Mouse (Mus musculus): ENCODE measurements at regions not wholly inside any gene's neighbourhood (a gene's known extent, or its start where the extent isn't known, plus 50 kb on each side); places are given as distances from the start of the nearest gene placed in this dataset.
"Not testable (repeated sequence)": the region's sequence is repeated elsewhere in the genome, so short reads cannot be mapped to it uniquely, and the experiment has no call there.

DNA sequence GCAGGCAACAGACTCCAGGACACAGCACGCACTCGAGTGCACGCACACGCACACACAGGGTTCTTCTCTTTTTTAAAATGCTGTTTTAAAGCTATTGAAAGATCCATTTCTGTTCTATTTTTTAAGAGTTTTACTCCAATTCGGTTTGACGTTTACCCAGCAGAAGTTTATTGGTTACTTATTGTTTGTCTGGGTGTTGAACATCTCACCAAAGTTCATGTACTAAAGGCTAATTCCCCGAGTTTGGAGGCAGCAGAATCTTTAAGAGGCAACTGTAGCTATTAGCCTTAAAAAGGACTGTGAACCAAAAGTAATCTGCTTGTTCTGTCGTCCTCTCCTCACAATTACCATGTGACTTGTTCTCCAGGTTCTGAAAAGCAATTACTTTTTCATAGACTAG lies 263.0 kb upstream of the Nfia start:
- no peak for DNase-seq (ENCODE audit: low spot score)

DNA sequence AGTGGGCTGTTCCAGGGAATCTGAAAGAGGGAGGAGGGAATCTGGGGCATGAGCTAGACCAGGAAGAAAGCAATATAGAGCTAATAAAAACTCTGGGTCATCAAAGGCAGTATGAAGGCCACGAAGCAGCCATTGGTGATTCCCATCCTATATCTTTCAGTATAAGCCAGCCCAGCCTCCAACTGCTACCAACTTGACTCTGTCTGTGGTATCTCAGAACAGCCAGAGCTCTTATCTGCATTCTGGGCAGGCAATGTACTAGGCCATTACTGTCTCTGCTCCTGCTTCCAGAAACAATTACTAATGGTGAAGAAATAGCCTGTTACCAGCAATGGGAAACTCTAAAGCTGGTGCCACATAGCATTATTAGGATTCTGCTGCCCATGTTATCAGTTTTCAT lies 266.8 kb upstream of the Nfia start:
- no peak for DNase-seq (ENCODE audit: low spot score)

DNA sequence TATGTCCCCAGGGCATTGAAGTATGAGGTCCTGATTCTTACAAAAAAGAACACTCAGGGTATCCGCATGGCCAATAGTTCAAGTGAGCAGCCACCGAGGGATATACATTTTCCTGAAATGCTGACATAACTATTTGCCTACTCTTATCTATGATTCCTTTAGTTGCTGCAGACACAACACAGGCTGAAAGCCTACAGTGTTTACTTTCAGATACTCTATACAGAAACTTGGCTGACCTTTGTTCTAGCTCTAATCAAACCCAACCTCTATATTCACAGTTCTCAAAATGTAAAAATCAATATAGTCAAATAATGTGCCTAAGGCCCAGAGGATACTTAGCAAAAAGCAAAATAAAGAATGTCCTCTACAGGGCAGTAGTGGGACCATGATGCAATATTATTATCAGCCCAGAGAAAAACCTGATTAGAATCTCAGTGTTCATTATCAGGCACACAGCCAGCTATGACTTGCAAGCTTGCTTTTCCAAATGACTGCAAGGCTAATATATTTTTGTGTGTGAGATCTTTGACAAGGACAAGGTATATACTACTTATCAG lies 281.2 kb upstream of the Nfia start:
- DNase-seq (ENCODE audit: low spot score), result no peak

DNA sequence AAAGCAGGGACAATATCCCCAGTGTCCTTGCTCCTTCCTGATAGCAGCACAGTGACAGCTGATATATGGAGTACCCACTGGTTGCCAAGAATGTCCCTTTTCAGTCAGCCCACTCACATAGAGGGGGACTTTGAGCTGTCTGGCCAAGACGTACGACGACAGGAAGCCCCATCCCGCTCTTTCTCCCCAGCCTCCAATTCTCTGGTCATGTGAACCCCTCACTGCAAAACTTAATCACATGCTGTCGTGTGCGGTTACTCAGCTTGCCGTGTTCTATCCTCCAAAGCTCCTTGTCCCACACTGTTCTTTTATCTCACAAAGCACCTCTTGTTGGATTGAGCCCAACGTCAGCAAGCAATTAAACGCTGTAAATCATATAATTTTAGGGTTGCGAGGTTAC lies 286.2 kb upstream of the Nfia start:
- DNase-seq (ENCODE audit: low spot score), result no peak

DNA sequence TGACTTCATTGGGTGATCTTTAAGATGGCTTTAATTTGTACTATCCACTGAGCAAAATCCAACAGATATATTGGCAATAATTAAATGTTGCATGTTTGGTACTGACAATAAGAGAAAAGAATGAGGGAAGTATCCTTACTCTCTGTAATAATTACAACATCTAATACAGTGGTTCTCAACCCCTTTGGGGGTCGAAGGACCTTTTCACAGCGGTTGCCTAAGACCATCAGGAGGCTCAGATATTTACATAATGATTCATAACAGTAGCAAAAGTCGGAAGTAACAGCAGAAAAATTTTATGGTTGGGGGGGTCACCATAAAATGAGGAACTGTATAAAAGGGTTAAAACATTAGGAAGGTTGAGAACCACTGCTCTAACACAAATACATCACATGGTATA lies 287.3 kb upstream of the Nfia start:
- DNase-seq (ENCODE audit: low spot score), result no peak

DNA sequence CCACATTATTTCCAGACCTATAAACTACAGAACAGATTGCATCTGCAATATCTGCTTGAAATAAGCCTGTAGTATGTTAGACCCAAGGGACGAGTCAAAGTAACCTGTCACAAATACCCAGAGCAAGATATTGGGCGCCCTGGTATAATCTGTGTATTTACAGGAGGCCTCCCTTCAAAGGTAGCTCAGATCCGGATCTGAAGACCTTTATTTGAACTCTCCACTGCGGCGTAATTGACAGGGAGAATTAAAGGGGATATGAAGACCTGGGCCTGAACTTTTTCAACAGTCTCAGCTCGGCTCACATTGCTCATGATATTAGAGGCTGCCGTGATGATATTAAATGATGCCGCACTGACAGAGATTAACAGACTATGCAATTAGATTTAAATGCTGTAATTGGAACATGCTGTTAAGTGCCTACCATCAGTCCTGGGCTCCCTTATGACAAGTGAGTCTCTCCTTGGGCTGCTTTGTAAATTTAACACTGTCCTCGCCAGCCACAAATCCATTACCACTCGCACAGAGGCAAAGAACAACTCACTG lies 289.8 kb upstream of the Nfia start:
- no peak for DNase-seq (ENCODE audit: low spot score)

DNA sequence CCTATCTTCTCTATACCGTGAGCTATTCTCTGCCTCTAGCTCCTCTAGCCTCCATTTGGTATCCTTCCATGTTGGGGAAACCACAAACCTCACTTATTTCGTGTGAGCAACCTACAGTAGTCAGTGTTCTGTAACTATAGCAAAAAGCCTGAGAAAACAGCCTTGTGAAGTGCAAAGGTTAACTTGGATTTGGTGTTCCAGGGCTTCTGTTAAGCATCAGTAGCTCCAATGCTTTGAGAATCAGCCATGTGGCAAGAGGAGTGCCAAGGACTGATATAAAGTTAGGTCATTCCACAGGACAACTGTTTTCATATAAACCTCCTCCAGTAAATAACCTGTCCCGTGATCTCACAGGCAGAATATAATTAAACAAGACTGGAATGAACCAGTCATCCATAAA lies 290.7 kb upstream of the Nfia start:
- no peak for DNase-seq (ENCODE audit: low spot score)

DNA sequence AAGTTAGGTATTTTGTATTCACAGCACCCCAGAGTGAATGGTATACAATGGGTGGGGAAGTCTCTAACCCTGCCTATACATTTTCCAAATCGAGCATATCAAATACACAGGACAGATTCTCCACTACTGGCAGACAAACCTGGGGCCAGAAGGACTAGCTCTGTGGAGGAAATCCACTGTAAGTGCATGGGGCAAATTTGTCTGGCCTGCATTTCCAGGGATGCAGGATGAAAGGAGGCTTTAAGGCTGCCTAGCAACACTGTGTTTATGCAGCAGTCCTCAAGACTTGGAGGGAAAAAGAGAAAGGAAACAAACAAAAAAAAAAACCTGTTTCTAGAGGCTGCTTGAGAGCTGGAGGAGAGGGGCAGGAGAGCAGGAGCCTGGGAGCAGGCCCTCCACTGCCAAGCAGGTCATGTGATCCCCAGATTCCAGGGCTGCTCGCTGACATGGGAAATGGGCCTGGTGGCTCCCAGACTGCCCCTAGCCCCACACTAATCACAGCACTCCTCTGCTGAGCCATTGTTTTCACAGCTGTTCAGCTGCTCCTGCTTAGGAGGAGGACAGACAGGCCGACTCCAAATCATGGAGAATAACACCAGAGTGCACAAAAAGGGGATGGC lies 293.7 kb upstream of the Gm10192 start:
- DNase-seq (ENCODE audit: low spot score), result peak; percentile 48

DNA sequence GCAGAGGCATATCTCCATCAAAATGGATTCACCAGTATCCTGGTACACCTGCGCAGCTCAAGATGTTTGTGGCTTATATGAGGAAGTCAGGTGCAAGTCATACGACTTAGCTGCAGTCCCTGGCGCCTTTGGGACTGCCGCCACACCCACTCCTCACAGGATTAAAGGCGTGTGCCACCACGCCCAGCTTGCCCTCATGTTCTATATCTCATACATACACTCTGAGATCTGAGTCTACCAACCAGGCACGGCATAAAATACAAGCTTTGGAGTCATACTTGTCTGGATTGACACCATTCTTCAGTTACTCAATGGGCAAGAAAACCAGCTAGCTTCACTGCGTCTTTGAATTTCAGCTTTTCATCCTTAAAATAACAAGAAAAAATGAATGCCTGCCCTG lies 290.5 kb upstream of the Gm10192 start:
- DNase-seq (ENCODE audit: low spot score), result not testable (repeated sequence)

DNA sequence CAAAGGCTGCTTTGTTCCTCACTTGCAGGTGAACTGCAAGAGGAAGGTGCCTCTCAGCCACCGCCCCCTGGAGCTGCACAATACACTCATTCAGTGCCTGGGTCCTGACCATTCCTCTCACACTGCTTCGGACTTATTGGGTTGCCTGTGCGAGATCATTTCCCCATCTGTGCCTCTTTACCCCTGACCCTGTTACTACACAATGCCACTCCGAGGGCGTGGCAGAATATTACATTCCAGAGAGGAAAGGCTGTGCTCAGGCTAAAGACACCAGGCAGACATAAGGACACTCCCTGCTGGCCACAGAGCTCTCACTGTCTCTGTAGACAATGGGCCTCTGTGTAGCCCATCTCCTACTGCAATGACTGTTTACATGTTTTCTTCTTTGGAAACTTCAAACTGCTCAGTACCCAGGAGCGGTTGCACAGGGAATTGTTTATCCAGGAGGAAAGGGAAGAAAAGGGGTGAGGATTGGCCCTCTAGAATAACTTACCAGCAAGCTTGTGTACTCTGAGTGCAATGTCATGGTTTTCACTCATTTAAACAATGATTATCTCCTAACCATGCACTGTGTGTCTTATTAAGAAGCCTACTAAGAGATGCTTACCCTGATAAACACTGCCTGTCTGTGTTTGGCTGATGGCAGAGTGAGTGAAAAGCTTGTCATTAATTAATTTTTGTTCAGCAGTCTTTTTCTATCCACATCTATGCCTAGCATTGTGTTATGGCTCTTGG lies 283.1 kb upstream of the Gm10192 start:
- peak; percentile 1 for DNase-seq (ENCODE audit: low spot score)

DNA sequence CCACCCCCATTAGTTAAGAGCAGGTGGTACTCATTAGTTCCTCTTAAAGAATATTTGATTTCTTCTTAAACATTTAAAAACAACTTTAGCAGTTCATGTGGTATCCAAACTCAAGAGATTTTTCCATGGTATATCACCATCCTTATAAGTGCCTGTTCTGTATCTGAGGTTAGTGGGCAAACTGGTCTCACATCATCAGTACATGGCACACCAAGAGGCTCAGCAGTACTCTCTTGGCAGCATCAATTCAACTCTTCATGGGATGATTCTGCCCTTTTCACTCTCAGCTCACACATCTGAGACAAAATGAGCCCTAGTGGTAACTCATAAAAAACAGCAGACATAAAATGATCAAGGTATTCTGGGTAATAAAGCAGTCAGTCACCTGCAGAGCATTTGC lies 282.6 kb upstream of the Gm10192 start:
- no peak for DNase-seq (ENCODE audit: low spot score)

DNA sequence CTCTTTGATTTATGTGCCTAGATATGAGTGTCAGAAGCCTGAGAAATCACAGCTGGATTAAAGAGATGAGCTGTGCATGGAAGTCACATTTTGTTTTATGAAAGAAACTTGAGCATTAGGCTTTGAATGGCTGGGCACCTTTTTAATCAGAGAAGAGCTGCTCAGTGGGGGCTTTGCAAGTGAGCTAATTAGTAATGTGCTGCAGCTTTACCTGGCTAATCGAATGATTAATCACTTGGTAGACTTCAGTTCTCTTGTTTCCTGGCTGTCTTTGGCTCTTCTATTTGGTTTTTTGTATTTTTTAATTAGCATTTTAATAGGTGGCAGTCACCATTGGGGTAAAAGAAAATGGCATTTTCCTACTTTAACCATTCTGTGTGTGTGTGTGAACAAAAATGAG lies 278.2 kb upstream of the Gm10192 start:
- DNase-seq (ENCODE audit: low spot score), result no peak

DNA sequence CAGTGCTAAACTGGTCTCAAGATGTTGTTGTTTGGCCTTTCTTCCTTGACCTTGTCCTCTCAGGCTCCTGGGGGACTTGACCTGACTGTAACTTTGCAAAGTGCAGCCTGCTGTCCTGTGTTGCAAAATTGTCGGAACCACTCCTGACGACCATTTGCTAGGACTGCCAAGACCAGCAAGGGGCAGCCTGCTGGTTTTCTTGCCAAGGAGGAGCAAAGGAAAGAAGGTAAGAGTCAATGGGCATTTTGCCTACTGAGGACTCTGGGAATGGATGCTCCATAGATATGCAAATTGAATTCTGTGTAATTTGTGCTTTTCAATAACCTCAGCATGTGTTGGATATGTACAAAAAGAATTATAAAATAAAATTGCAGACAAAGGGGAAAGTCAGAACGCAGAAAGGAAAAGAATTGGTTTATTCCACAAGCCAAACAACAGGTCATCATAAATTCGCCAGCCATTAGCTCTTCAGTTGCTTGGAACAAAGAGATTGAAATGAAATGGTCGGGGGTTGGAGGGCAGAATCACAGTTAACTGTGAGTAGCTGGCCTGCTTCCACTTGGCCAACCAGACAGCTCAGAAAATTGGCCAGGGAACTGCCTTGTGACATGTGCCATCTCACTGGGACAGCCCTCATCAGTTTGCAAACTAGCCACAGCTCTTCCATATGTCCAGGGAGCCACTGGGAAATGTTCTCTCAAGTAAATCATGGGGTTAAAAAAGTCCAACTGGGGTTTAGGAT lies 256.5 kb upstream of the Gm10192 start:
- DNase-seq (ENCODE audit: low spot score), result no peak

DNA sequence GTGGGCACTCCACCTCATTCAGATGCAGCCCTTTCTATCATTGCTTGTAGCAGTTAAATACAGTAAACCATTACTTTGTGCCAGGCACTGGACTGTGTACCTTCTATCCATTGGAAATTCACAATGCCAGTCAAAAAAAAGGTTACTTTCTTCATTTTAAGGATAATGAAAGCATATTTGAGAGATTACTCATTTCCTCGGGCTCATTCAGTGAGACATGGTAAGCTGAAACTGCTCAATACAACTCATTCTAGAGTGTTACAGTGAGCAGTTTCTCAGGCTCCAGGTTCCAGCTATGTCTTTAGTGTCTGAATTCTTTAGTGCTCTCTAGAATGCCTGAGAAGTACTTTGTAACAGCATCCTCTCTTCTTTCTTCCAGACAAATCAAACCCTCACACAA lies 249.7 kb upstream of the Gm10192 start:
- no peak for DNase-seq (ENCODE audit: low spot score)

DNA sequence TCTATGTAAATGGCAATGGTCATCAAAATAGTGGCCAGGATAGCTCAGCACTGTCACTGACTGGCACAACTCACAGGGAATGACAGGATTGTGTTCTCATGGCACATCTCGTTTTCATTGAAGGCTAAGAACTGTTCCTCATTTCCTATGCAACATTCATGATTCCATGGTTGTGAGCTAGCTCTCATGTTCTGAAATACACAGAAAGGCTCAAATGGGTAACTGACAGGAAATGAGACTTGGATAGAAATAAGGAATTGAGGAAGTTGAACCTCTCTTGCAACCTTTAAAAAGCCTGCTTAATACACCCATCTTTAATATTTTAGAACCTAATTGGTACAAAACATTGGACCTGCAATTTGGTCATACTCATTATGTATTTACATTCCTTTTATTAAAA lies 249.1 kb upstream of the Gm10192 start:
- no peak for DNase-seq (ENCODE audit: low spot score)

DNA sequence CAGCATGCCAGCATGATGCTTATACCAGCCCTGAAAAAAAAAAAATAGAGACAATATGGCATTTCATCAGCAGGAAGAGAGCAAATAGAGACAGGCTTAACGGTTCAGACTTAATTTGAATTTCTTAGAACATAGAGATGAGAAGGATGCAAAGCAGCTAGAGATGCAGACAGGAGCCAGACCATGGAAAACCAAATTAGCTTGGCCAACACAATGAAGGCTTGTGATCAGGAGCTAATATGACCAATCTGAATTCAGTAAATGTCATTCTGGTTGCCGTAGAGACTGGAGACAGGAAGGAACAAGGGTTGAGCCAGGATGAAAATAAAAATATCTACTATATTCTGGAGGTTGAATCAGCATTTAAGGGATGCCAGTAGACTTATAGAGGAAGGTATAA lies 248.3 kb upstream of the Gm10192 start:
- no peak for DNase-seq (ENCODE audit: low spot score)

DNA sequence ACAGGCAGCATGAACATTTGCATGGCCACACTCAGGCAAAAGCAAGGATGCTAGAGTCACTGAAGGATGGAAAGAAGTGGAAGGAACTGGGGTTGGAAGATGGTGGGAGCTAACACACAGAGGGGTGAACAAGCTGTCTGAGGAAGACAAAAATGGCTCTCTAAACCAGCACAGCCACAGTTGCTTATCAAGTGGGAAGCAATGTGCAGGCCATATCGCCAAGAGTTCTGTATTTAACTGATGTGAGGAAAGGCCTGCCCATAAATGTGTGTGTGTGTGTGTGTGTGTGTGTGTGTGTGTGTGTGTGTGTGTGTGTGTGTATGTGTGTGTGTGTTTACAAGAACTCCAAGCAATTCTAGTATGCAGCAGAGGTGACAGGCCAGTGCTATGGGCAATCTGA lies 236.9 kb upstream of the Gm10192 start:
- no peak for DNase-seq (ENCODE audit: low spot score)

DNA sequence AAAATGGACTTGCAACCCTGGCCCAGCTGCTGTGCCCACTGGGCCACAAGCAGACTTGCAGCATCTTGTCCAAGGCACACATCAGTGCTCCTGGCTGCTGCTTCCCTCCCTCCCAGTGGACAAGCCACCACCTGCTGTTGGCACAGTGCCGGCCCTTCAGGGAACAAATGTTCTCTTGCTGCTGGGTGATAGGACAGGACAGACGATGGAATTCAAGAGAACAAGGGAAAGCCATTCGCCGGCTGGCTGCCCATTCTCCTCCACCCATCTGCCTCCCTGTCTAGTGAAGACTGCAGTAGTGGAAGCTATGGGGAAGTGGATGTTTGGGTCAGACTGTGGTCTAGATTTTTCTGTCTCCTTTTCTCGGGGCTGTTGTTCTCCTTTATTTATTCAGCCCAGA lies 235.7 kb upstream of the Gm10192 start:
- peak; percentile 14 for DNase-seq (ENCODE audit: low spot score)

DNA sequence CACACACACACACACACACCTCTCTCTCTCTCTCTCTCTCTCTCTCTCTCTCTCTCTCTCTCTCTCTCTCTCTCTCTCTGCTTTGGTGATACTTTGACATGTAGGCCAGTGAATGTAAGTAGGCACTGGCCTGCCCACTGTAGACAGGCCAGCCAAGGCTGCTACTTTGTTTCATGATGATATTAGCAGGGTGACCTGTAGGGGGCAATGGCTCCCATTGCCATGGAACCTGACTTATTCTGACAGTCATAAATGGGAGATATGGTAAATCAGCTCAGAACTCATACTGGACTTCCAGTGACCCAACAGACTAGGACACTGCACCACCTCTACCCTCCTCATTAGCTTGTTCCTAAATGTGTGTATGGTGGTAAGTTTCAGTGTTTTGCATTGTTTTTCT lies 235.0 kb upstream of the Gm10192 start:
- DNase-seq (ENCODE audit: low spot score), result no peak

DNA sequence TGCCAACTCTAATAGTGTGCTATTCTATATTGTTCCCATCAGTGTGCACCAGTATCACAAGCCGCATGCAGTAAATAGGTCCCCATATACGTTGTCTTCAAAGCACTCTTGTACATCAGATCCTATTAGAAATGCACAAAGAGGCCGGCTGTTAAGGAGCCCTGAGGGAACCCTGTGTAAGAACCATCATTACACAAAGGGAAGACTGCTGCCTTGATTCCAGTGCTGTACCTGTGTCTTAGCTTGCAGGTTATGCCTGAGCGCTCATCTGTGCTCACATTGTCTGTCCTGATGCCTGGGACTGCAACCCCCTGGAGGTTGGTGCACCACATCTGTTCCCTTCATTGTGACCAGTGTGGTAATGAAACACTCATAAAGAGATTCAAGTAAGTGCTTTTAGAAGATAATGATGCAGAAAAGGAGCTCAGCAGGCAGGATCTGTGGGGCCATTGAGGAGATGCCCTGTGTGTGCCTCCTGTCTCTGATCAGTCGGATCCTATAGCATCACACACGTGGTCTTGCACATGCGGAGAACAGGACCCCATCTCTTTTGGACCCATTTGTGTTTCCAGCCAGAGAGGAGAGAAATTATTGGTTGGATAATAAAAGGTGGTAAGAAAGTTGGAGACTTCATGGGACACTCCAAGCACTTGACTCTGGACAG lies 225.8 kb upstream of the Gm10192 start:
- no peak for DNase-seq (ENCODE audit: low spot score)

DNA sequence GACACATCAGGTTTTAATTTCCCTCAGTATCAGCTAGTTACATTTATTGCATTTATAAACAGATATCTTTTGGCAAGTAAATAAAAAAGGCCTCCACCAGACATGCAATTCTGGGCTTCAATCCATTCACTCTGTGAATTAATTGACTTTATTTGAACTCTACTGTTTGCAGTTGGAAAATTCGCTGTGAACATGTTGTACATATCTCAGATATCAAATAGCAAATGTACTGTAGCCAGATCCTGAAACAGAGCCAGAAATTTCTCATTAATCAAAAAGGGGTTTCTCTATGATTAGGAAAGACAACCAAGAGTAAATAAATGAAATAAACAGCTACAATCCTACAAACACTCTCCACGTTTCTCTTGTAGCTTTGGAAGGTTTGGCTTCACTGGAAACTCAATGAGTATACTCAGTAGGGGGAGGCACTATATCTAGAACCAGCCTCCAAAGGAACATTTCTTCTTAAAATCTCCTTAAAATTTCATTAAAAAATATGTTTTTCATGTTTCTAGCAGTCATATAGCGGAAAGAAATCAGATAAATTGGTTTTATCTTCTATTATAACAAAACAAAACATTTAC lies 211.8 kb upstream of the Gm10192 start:
- DNase-seq (ENCODE audit: low spot score), result no peak

DNA sequence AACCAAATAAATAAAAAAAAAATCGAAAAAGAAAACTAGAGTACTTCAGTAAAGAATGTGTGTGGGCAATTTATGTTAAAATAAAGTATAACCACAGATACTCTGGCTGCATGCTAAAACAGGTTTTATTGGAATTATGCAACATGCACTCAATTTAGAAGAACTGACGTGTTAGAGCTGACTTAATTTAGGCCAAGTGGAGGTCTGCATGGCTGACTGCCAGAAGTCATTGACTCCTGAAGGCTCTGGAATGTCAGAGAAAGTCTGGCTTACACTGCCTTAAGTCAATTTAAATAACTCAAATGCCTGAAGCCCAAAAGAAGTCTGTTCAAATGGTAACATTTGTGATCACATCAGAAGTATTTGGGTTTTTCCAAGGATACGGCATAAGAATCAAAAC lies 198.1 kb upstream of the Gm10192 start:
- DNase-seq (ENCODE audit: low spot score), result peak; percentile 63
